Mouse (Mus musculus) kidney, postnatal 0 days (tissue): ENCODE data around the gene Ppargc1a. TPM values are rescaled to one million over a fixed set of nuclear protein-coding genes. Genes with fewer than 3 reads are reported as not detected.

Experiments used
- ATAC-seq: fragments of 200-750 bp; cut with Nextera tagmentation; replicated peaks from 2 replicates; pipeline ENCODE4 v1.8.0; 2017; ENCODE audit warnings: low read depth, moderate number of reproducible peaks, moderate TSS enrichment, moderate library complexity; ENCODE audit not compliant: low FRiP score
- DNase-seq: peaks from one replicate; pipeline ENCODE4 v3.0.0-alpha.2; 2016; ENCODE audit warnings: low spot score
- H3K27ac ChIP-seq: fragments of 300-500 bp; sonication (generic); 2 replicates; pipeline ENCODE4 v1.5.1; 2014; ENCODE audit warnings: mild to moderate bottlenecking
- H3K27me3 ChIP-seq: fragments of 300-500 bp; sonication (generic); 2 replicates; pipeline ENCODE4 v1.6.1; 2014; ENCODE audit warnings: low read length, mixed read lengths; ENCODE audit not compliant: insufficient read depth
- H3K36me3 ChIP-seq: fragments of 300-500 bp; sonication (generic); 2 replicates; pipeline ENCODE4 v1.6.1; 2014; ENCODE audit warnings: low read length, mixed read lengths; ENCODE audit not compliant: insufficient read depth
- H3K4me1 ChIP-seq: fragments of 300-500 bp; sonication (generic); replicated peaks from 2 replicates; pipeline ENCODE4 v1.6.1; 2014; ENCODE audit warnings: antibody characterized with exemption, low read length, mixed read lengths; ENCODE audit not compliant: insufficient read depth
- H3K4me2 ChIP-seq: fragments of 300-500 bp; sonication (generic); 2 replicates; pipeline ENCODE4 v1.6.1; 2014; ENCODE audit warnings: mild to moderate bottlenecking, low read length, moderate library complexity, mixed read lengths
- H3K4me3 ChIP-seq: fragments of 300-500 bp; sonication (generic); replicated peaks from 2 replicates; pipeline ENCODE4 v1.5.1; 2014; ENCODE audit warnings: low read depth, low read length
- H3K9ac ChIP-seq: fragments of 300-500 bp; sonication (generic); 2 replicates; pipeline ENCODE4 v1.6.1; 2014; ENCODE audit warnings: low read depth, low read length
- H3K9me3 ChIP-seq: fragments of 300-500 bp; sonication (generic); replicated peaks from 2 replicates; pipeline ENCODE4 v1.6.1; 2016; ENCODE audit warnings: low read length, inconsistent platforms, mixed read lengths
- CTCF ChIP-seq: IDR thresholded peaks from 2 replicates; pipeline ENCODE4 v1.5.1; 2016; ENCODE audit warnings: antibody characterized with exemption, low read depth, mild to moderate bottlenecking, moderate library complexity
- WGBS: fragments of 180-500 bp; shearing (Covaris S2); extraction: QIAGEN DNeasy Blood & Tissue Kit; methylation state at CpG from one replicate; pipeline ENCODE4 v1.1.7; 2014; 5-methylcytosine and 5-hydroxymethylcytosine counted together
- polyA plus RNA-seq: library from polyadenylated mRNA; unstranded; fragments of >200 nt; fragmentation: Nextera tagmentation; extraction: Ambion mirVana; gene quantifications from 2 replicates; pipeline ENCODE4 v1.2.1, GENCODE M21; 2015

Ppargc1a gene
- polyA plus RNA-seq, 1 experiment from 2014 or later: 30.1 TPM

GRCm38 (mm10) chr5:51432031-51432430 lies 135.5 kb downstream of the Ppargc1a start:
- Histone ChIP-seq H3K4me1 (no peaks in the 10 kb centered on the region), H3K4me3 (no peak overlapping the region), H3K4me2 (no peak overlapping the region), H3K9me3 (no peaks in the 10 kb centered on the region), H3K9ac (no peak overlapping the region), H3K36me3 (no peaks in the 10 kb centered on the region), H3K27ac (no peak overlapping the region), H3K27me3 (no peaks in the 10 kb centered on the region)
- ATAC-seq (no peak), DNase-seq (no peak)
- 52% methylated on average over 4 of the region's 4 CpGs for WGBS
- TF ChIP-seq CTCF: no peak

GRCm38 (mm10) chr5:51426406-51426805 lies 141.1 kb downstream of the Ppargc1a start:
- no peaks in the 10 kb centered on the region for H3K27me3 ChIP-seq
- no peak for TF ChIP-seq CTCF
- no peak overlapping the region for H3K9ac ChIP-seq
- no peak overlapping the region for H3K4me2 ChIP-seq
- H3K27ac ChIP-seq: no peak overlapping the region
- no peaks in the 10 kb centered on the region for H3K4me1 ChIP-seq
- ATAC-seq: 0 out of 2 replicates have a peak, but pooled peaks have one; percentile 17
- H3K4me3 ChIP-seq: no peak overlapping the region
- no peaks in the 10 kb centered on the region for H3K9me3 ChIP-seq
- H3K36me3 ChIP-seq: no peaks in the 10 kb centered on the region
- DNase-seq: no peak

GRCm38 (mm10) chr5:51416377-51416776 lies 151.1 kb downstream of the Ppargc1a start:
- ATAC-seq (no peak), DNase-seq (no peak)
- Histone ChIP-seq H3K4me3 (no peak overlapping the region), H3K9ac (no peak overlapping the region), H3K4me1 (no peaks in the 10 kb centered on the region), H3K27me3 (no peaks in the 10 kb centered on the region), H3K36me3 (no peaks in the 10 kb centered on the region), H3K27ac (no peak overlapping the region), H3K9me3 (no peaks in the 10 kb centered on the region), H3K4me2 (no peak overlapping the region)
- 60% methylated on average over 7 of the region's 7 CpGs for WGBS
- no peak for TF ChIP-seq CTCF

- Histone ChIP-seq H3K36me3 (no peaks in the 10 kb centered on the region), H3K4me2 (no peak overlapping the region)
- WGBS: 81% methylated on average over 2 of the region's 2 CpGs
Measured at GRCm38 (mm10) chr5:51415456-51415855, 152.1 kb downstream of the Ppargc1a start.

GRCm38 (mm10) chr5:51412303-51413117 lies 155.0 kb downstream of the Ppargc1a start:
- no peaks in the 10 kb centered on the region for H3K36me3 ChIP-seq
- no peak overlapping the region for H3K9ac ChIP-seq
- no peak overlapping the region for H3K4me3 ChIP-seq
- H3K4me1 ChIP-seq: no peaks in the 10 kb centered on the region
- H3K4me2 ChIP-seq: peak overlapping the region; percentile 26; the same call in 1 of the 2 replicates
- H3K9me3 ChIP-seq: no peaks in the 10 kb centered on the region
- peak overlapping the region; percentile 15; the same call in 1 of the 2 replicates for H3K27ac ChIP-seq
- DNase-seq: peak; percentile 33
- TF ChIP-seq CTCF: no peak
- no peaks in the 10 kb centered on the region for H3K27me3 ChIP-seq
- ATAC-seq: no peak; the same call in 1 of the 2 replicates
- 38% methylated on average over 12 of the region's 12 CpGs for WGBS

More at GRCm38 (mm10) chr5:51415456-51415855, 152.1 kb downstream of the Ppargc1a start:
- ATAC-seq (no peak), DNase-seq (no peak)
- Histone ChIP-seq H3K9me3 (no peaks in the 10 kb centered on the region), H3K9ac (no peak overlapping the region), H3K4me1 (no peaks in the 10 kb centered on the region), H3K27me3 (no peaks in the 10 kb centered on the region), H3K27ac (no peak overlapping the region), H3K4me3 (no peak overlapping the region)
- TF ChIP-seq CTCF: no peak

- H3K4me1 ChIP-seq: no peaks in the 10 kb centered on the region
- no peaks in the 10 kb centered on the region for H3K36me3 ChIP-seq
- H3K27ac ChIP-seq: no peak overlapping the region
- ATAC-seq (no peak), DNase-seq (no peak)
- no peak for TF ChIP-seq CTCF
- no peaks in the 10 kb centered on the region for H3K27me3 ChIP-seq
- H3K4me2 ChIP-seq: no peak overlapping the region
- H3K9ac ChIP-seq: no peak overlapping the region
- 57% methylated on average over 1 of the region's 1 CpGs for WGBS
- no peak overlapping the region for H3K4me3 ChIP-seq
- no peaks in the 10 kb centered on the region for H3K9me3 ChIP-seq
Measured at GRCm38 (mm10) chr5:51410006-51410405, 157.5 kb downstream of the Ppargc1a start.
